Mouse (Mus musculus) CD4-positive, CD25-positive, alpha-beta regulatory T cell (primary cell): ENCODE measurements around the gene Tenm1. TPM values are rescaled to one million over a fixed set of nuclear protein-coding genes. Genes with fewer than 3 reads are reported as not detected.

Experiments
- polyA plus RNA-seq: library from polyadenylated mRNA; unstranded; fragments of 100-300 nt; shearing (Covaris generic); gene quantifications from one replicate; pipeline ENCODE4 v1.2.1, GENCODE M21; 2017

Gene Tenm1
- polyA plus RNA-seq: 0.05 TPM

GRCm38 (mm10) chrX:43428855-43429263 lies at the start of gene Tenm1:
Tenm1 (minus strand) TSS chrX:43429126.

GRCm38 (mm10) chrX:42502291-42503043 lies 926.5 kb downstream of the Tenm1 start, which contains the start of gene Sh2d1a:
Sh2d1a (plus strand) TSS chrX:42502453.

GRCm38 (mm10) chrX:42489446-42489845 lies 939.5 kb downstream of the Tenm1 start, which contains the start of gene Tex13c2:
Tex13c2 (plus strand) TSS chrX:42489691.

Other genes starting within 250 kb of the Tenm1 start
- gene Tex13c1, start 162.0 kb upstream of the Tenm1 start, polyA plus RNA-seq: not detected